Mouse (Mus musculus) layer of hippocampus, postnatal 25 days (tissue): ENCODE measurements around the gene Unc45b. TPM values are rescaled to one million over a fixed set of nuclear protein-coding genes. Genes with fewer than 3 reads are reported as not detected.
"Not testable (repeated sequence)": the region's sequence is repeated elsewhere in the genome, so short reads cannot be mapped to it uniquely, and the experiment has no call there.

Experiments used
- DNase-seq, 2 experiments: peaks; one replicate each; pipeline ENCODE4 v3.0.0; 2022; ENCODE audit warnings: mixed read lengths in 2 of 2, low spot score in 1 of 2; ENCODE audit errors: extremely low spot score in 1 of 2
- microRNA-seq, 2 experiments: library from miRNA; unstranded; fragments of <30 nt; microRNA quantifications; one replicate each; pipeline ENCODE4 v1.2.0; 2021
- total RNA-seq, 2 experiments: library from RNA; stranded (reverse); gene quantifications; 2 replicates each; pipeline ENCODE4 v1.2.3; 2021

Gene Unc45b
- total RNA-seq, 2 experiments from 2014 or later, result 1.1 to 2.4 TPM

- not testable (repeated sequence) for DNase-seq
These were observed 80.4 kb downstream of the Unc45b start for GRCm38 (mm10) chr11:82990612-82991385.

- peak in 1 of 2 experiments; percentile 18 for DNase-seq
These were observed 81.3 kb downstream of the Unc45b start, which contains the start of gene Slfn9 for GRCm38 (mm10) chr11:82991469-82992166. Gene Slfn9 (minus strand): TSS chr11:82991830.

Small RNA genes within 50 kb of the gene (microRNA-seq; reads per million reads assigned to microRNA genes)
- gene Mir7679, result 0 reads per million in 2 experiments

Other genes starting within 250 kb of the Unc45b start
- under 1 TPM; 0.20 to 0.63 TPM for gene Cct6b, start 146.2 kb upstream of the Unc45b start, total RNA-seq
- 10 to 100 TPM; 15.0 to 17.5 TPM for gene Zfp830, start 146.2 kb upstream of the Unc45b start, total RNA-seq
- 10 to 100 TPM; 22.3 to 26.1 TPM for gene Lig3, start 129.4 kb upstream of the Unc45b start, total RNA-seq
- gene Rffl, start 39.3 kb upstream of the Unc45b start, total RNA-seq, result 10 to 100 TPM; 13.5 to 14.5 TPM
- 10 to 100 TPM; 15.1 to 17.2 TPM for gene Rad51d, start 19.9 kb upstream of the Unc45b start, total RNA-seq
- gene Fndc8, start 18.4 kb upstream of the Unc45b start, total RNA-seq, result not detected
- 10 to 100 TPM; 30.9 to 43.0 TPM for gene Nle1, start 2.1 kb upstream of the Unc45b start, total RNA-seq
- gene Slfn5, start 40.8 kb downstream of the Unc45b start, total RNA-seq, result 1 to 10 TPM; 3.0 to 3.4 TPM
- under 1 TPM; 0.35 to 0.39 TPM for gene Slfn9, start 81.3 kb downstream of the Unc45b start, total RNA-seq
- under 1 TPM; 0.20 to 0.40 TPM for gene Slfn8, start 110.3 kb downstream of the Unc45b start, total RNA-seq
- gene Slfn2, start 154.6 kb downstream of the Unc45b start, total RNA-seq, result under 1 TPM; 0.59 to 0.69 TPM
- not detected for gene Slfn1, start 206.3 kb downstream of the Unc45b start, total RNA-seq